Mouse (Mus musculus) embryonic fibroblast, embryonic 13.5 days (primary cell): Measurements from ENCODE around the gene Gtse1.

Source experiments
- CTCF ChIP-seq: IDR thresholded peaks from 2 replicates; pipeline ENCODE4 v1.5.1; 2011; ENCODE audit warnings: mild to moderate bottlenecking, control low read depth, low read length, moderate library complexity, borderline replicate concordance; ENCODE audit not compliant: insufficient read depth
- POLR2A ChIP-seq: IDR thresholded peaks from 2 replicates; pipeline ENCODE4 v1.6.1; 2011; ENCODE audit warnings: low read depth, mild to moderate bottlenecking, control low read depth, low read length, moderate library complexity

DNA sequence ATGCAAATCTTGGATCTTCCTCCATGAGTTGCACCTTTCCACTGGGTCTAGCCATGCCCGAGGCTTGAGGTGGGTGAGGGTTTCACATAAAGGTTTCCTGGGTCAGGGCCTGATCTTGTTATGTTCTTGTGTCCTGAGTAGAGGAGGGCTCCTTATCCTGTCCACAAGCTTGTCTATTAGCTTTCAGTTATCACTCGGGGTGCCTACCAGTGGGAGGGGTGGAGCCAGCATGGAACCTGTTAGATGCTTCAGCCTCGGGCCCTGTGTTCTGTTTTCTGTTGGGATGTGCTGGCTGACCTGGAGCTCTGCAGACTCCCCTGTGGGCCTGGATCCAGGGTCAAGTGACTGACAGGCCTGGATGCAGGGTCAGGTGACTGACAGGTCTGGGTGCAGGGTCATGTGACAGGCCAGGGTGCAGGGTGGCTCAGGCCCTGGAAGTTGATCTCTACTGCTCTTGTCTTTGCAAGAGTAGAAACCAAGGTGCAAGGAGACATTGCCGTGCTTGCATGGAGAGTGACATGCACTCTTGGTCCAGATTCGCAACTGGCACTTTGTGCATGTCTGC, 17.7 kb upstream of the Gtse1 start:
- TF ChIP-seq POLR2A (no peak), CTCF (no peak)
